Mouse (Mus musculus): ENCODE data around the gene Gm42906.

- TF ChIP-seq CTCF (IDR thresholded peaks at IDR 0.05; ENCODE audit: extremely low read depth, insufficient read depth, low read length), result no peak
- no peak for TF ChIP-seq POLR2A (IDR thresholded peaks at IDR 0.05; ENCODE audit: extremely low read depth, insufficient read depth, low read length)
Observed at GRCm38 (mm10) chr5:151236411-151236810, 191.6 kb downstream of the Gm42906 start.
